Mouse (Mus musculus): Measurements from ENCODE around the gene Bzw1. TPM values are rescaled to one million over a fixed set of nuclear protein-coding genes. Genes with fewer than 3 reads are reported as not detected.

The Bzw1 gene
- total RNA-seq, 2 experiments from 2014 or later, result 109 to 114 TPM

GRCm38 (mm10) chr1:58395341-58395740 lies 2.6 kb downstream of the Bzw1 start:
- no peak for DNase-seq (ENCODE audit: low spot score in 2 of 2)

DNA sequence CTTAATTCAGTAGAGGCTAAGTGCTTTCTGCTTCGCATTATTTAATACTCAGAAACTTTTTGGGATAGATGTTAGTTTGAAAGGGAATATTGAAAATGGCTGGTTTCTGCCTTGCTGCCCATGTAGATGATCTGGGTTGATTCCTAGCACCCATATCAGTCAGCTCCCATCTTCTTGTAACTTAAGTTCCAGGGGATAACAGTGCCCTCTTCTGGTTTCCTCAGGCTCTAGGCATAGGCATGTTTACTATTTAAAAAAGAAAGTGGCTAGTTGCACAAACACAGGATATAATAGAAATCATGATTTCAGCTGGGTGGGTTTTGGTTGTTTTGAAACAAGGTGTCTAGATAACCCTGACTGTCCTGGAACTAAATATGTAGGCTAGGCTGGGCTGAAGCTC lies 3.5 kb downstream of the Bzw1 start:
- DNase-seq (ENCODE audit: low spot score in 2 of 2), result no peak

DNA sequence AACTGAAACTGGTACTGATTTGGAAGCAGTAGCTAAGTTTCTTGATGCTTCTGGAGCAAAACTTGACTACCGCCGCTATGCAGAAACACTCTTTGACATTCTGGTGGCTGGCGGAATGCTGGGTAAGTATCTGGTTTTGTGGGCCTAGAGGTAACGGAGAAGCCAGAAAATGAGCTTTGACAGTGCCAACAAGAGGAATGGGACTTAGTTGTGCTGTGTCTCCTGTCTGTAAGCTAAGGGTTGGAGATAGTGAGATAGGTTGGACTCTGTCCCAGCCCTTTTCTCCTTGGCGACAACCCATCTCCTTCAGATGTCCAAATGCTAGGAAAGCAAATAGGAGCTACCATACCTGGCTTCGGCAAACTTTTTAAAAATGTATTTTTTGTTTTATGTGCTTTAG lies 5.0 kb downstream of the Bzw1 start:
- no peak for DNase-seq (ENCODE audit: low spot score in 2 of 2)

GRCm38 (mm10) chr1:58401396-58401795 lies 8.7 kb downstream of the Bzw1 start:
- DNase-seq (ENCODE audit: low spot score in 2 of 2), result no peak

DNA sequence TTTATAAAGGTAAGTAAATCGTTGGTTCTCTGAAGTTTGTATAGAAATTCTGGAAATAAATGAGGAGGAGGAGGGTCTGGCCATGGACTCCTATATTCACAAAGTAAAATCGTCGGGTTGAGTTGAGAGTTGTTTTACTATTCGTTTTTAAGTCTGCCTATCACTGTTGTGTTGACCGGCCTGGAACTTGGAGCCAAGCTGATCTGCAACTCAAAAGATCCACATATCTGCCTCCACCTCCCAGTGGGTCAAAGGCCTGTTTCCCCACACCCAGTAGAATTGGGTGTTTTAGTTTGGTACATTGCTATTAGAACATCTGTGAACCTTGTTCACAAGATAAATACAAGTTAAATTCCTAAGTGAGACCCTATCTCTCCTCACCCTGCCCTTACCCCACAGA lies 11.0 kb downstream of the Bzw1 start:
- DNase-seq (ENCODE audit: low spot score in 2 of 2), result no peak

DNA sequence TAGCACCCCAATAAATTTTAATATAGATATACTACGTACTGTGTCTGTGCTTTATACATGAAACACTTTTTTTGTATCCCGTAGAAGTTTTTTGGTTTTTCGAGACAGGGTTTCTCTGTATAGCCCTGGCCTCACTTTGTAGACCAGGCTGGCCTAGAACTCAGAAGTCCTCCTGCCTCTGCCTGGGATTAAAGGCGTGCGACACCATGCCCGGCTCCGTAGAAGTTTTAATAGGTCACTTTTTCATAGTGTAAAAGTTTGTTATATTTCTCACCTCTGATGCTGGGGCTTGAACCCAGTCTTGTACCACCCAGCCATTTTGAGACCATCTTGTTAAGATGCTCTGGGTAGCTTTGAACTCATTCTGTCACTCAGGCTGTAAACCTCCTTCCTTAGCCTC lies 14.6 kb downstream of the Bzw1 start:
- DNase-seq (ENCODE audit: low spot score in 2 of 2), result no peak

DNA sequence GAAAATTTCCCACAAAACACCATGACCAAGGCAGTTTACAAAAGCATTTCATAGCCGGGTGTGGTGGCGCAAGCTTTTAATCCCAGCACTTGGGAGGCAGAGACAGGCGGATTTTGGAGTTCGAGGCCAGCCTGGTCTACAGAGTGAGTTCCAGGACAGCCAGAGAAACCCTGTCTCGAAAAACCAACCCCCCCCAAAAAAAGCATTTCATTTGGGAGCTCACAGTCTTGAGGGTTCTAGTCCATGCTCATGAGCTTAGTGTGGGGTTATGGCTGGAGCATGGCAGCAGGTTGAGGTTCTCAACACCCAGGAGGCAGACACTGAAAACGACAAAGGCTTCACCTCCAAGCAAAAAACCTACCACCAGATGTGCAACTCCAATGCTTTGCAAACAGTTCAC lies 15.4 kb downstream of the Bzw1 start:
- no peak for DNase-seq (ENCODE audit: low spot score in 2 of 2)

DNA sequence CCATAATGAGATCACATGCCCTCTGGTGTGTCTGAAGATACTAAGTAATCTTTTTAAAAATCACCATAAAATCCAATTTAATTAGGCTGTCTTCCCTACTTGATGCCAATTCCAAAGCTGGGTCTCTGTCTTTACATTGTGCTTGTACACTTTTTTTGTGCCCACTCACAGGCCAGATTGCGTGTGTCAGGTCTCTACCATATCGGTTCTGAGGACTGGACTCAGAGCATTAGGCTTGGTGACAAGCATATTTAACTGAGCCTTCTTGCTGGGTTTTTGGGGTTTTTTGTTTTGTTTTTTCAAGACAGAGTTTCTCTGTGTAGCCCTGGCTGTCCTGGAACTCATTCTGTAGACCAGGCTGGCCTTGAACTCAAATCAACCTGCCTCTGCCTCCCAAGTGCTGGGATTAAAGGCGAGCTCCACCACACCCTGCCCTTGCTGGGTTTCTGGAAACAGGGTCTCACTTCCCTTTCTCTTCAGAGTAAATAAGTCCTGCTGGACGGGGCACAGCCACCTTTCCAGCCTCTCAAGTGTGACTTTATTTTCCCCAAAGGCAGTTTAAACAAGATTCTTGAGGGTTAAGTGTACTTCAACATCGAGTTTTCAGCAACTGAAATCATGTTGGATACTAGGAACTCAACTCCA lies 17.0 kb downstream of the Bzw1 start:
- DNase-seq (ENCODE audit: low spot score in 2 of 2), result no peak

- DNase-seq (ENCODE audit: low spot score in 2 of 2), result no peak
Measured at GRCm38 (mm10) chr1:58410198-58410588, 17.5 kb downstream of the Bzw1 start.

DNA sequence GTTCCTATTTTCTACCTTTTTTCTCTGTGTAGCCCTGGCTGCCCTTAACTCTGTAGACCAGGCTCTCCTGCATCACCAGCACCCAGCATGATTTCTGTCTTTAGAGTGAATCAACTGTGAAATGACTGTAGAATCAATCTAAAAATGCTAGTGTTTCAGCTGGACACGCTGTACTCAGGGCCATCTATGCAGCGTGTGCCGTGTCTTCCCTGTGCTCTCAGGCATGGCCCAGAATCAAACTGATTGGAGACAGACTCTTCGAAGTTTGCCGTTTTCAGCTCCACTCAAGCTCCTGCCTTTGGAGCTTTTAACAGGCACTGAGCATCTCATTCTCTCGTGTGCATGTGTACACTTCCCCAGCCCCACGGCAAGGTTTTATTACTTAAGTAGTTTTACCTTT lies 18.1 kb downstream of the Bzw1 start:
- no peak for DNase-seq (ENCODE audit: low spot score in 2 of 2)

GRCm38 (mm10) chr1:58415442-58415841 lies 22.7 kb downstream of the Bzw1 start:
- no peak for DNase-seq (ENCODE audit: low spot score in 2 of 2)

- DNase-seq (ENCODE audit: low spot score in 2 of 2), result no peak
Measured at GRCm38 (mm10) chr1:58416048-58416447, 23.4 kb downstream of the Bzw1 start.

- no peak for DNase-seq (ENCODE audit: low spot score in 2 of 2)
Measured at GRCm38 (mm10) chr1:58420032-58420431, 27.3 kb downstream of the Bzw1 start.

- DNase-seq (ENCODE audit: low spot score in 2 of 2), result no peak
Measured at GRCm38 (mm10) chr1:58420961-58421360, 28.3 kb downstream of the Bzw1 start.

- DNase-seq (ENCODE audit: low spot score in 2 of 2), result no peak
Measured at GRCm38 (mm10) chr1:58422879-58423278, 30.2 kb downstream of the Bzw1 start.

GRCm38 (mm10) chr1:58423371-58424248 lies 30.9 kb downstream of the Bzw1 start, which contains the start of gene Clk1:
Gene Clk1, minus strand, starts transcription at chr1:58424066.
- DNase-seq (ENCODE audit: low spot score in 2 of 2), result peak; percentile 94 to 97

GRCm38 (mm10) chr1:58424551-58424950 lies 31.9 kb downstream of the Bzw1 start:
- DNase-seq (ENCODE audit: low spot score in 2 of 2), result no peak

GRCm38 (mm10) chr1:58444691-58445090 lies 52.0 kb downstream of the Bzw1 start:
- no peak for DNase-seq (ENCODE audit: low spot score in 2 of 2)

DNA sequence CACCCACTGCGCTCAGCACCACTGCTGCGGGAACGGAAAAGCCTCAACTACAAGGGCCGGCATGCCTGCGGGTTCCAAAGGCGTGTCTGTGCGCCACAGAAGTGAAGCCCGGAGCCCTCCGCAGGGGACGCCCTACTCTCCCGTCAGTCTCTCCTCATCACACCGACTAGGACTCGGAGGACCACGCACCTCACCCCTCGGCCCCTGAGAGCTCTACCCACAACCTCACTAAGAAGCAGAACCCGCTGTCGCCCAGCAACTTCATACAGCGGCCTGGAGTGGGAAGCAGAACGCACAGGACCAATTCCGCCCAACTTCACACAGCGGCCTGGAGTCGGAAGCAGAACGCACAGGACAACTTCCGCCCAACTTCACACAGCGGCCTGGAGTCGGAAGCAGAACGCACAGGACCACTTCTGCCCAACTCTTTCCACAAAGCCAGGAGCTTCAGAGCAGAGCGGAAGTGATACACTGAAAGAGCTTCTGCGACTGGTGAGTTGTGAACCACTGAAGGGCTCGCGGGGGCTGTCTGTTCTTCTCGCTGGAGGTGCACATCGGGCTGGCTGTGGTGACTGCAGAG lies 52.5 kb downstream of the Bzw1 start, which contains the start of the genes Nif3l1 and Ppil3:
Gene Nif3l1 (plus strand): TSS at position 9 of the 580 bp plus-strand sequence.
Gene Ppil3 (minus strand): TSS at position 344 of the 580 bp plus-strand sequence.
- peak; percentile 92 to 94 for DNase-seq (ENCODE audit: low spot score in 2 of 2)

- no peak for DNase-seq (ENCODE audit: low spot score in 2 of 2)
Measured at GRCm38 (mm10) chr1:58445861-58446260, 53.2 kb downstream of the Bzw1 start.

- no peak for DNase-seq (ENCODE audit: low spot score in 2 of 2)
Measured at GRCm38 (mm10) chr1:58447766-58448165, 55.1 kb downstream of the Bzw1 start.

DNA sequence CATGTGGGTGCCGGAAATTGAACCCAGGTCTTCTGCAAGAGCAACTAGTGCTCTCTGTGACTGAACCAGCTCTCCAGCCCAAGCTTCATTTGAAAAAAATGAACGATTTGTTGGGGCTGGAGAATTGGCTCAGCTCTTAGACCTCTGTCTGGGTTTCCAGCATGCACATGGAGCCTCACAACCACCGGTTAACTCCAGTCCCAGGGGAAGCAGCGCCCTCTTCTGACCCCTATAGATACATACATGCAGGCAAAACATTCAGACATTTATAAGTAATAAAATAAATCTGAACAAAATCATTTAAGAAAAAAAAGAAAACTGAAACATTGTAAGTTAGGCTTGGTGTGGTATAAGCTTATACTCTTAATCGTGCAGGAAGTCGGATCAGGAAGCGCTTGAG lies 55.7 kb downstream of the Bzw1 start:
- DNase-seq (ENCODE audit: low spot score in 2 of 2), result no peak
